ENCODE assay signal across 8 mouse cellular contexts in genomic region chr13:97071626-97072241, GRCm38 (mm10). TPM values are rescaled to one million over a fixed set of nuclear protein-coding genes. Genes with fewer than 3 reads are reported as not detected.
A peak's percentile ranks its signal among the peaks of the same experiment; 100 is the strongest.
DNase-seq lines count a peak whose midpoint lies in the region; ATAC-seq lines count a peak whose summit lies in the region.

No protein-coding gene starts in this region.

- peaks cover 48% of the 10 kb centered on the region for H3K27me3 ChIP-seq in kidney, embryonic 15.5 days
- peaks cover 12% of the 10 kb centered on the region for H3K27me3 ChIP-seq in forebrain, embryonic 16.5 days (replicated peaks; ENCODE audit: control insufficient read depth, insufficient read depth, low read length)
- H3K27me3 ChIP-seq in intestine, embryonic 16.5 days (replicated peaks; ENCODE audit: control insufficient read depth, insufficient read depth, low read length) = 0 out of 2 replicates have a peak, but pooled peaks cover 5% of the 10 kb centered on the region
- no peaks in the 10 kb centered on the region; the same call in 1 of the 2 replicates for H3K27me3 ChIP-seq in liver, embryonic 12.5 days (replicated peaks)

- peak overlapping the region; percentile 61 for H3K9ac ChIP-seq in kidney, embryonic 15.5 days
- H3K9ac ChIP-seq in forebrain, embryonic 16.5 days (replicated peaks; ENCODE audit: low read depth, low read length) = peak overlapping the region; percentile 90
- H3K9ac ChIP-seq in intestine, embryonic 16.5 days (ENCODE audit: low read depth, low read length) = peak overlapping the region; percentile 73
- H3K9ac ChIP-seq in liver, embryonic 12.5 days = peak overlapping the region; percentile 86

- 0 out of 2 replicates have a peak, but pooled peaks cover 3% of the 10 kb centered on the region for H3K4me1 ChIP-seq in kidney, embryonic 15.5 days
- peaks cover 2% of the 10 kb centered on the region; the same call in 1 of the 2 replicates for H3K4me1 ChIP-seq in forebrain, embryonic 16.5 days (replicated peaks; ENCODE audit: control insufficient read depth, insufficient read depth, low read length)
- H3K4me1 ChIP-seq in intestine, embryonic 16.5 days (ENCODE audit: control insufficient read depth, insufficient read depth, low read length) = peaks cover 5% of the 10 kb centered on the region
- peaks cover 44% of the 10 kb centered on the region for H3K4me1 ChIP-seq in liver, embryonic 12.5 days

- no peaks in the 10 kb centered on the region for H3K36me3 ChIP-seq in kidney, embryonic 15.5 days
- H3K36me3 ChIP-seq in forebrain, embryonic 16.5 days (ENCODE audit: control insufficient read depth, insufficient read depth) = no peaks in the 10 kb centered on the region
- no peaks in the 10 kb centered on the region for H3K36me3 ChIP-seq in intestine, embryonic 16.5 days (ENCODE audit: control insufficient read depth, insufficient read depth, low read length)
- no peaks in the 10 kb centered on the region for H3K36me3 ChIP-seq in liver, embryonic 12.5 days

- under 1% methylated on average over 55 of the region's 76 CpGs for WGBS in kidney, embryonic 15.5 days
- 0% methylated on average over 47 of the region's 76 CpGs for WGBS in forebrain, embryonic 16.5 days
- under 1% methylated on average over 68 of the region's 76 CpGs for WGBS in intestine, embryonic 16.5 days
- under 1% methylated on average over 75 of the region's 76 CpGs for WGBS in liver, embryonic 12.5 days (ENCODE audit: insufficient replicate concordance)

- ATAC-seq in kidney, embryonic 15.5 days (replicated peaks; ENCODE audit: low FRiP score) = peak; percentile 82
- peak; percentile 87 for ATAC-seq in forebrain, embryonic 16.5 days
- ATAC-seq in intestine, embryonic 16.5 days = peak; percentile 75
- peak; percentile 66 for ATAC-seq in liver, embryonic 12.5 days

- H3K27ac ChIP-seq in kidney, embryonic 15.5 days = no peak overlapping the region
- H3K27ac ChIP-seq in forebrain, embryonic 16.5 days (ENCODE audit: low read length) = peak overlapping the region; percentile 82
- H3K27ac ChIP-seq in intestine, embryonic 16.5 days (ENCODE audit: low read length) = no peak overlapping the region
- peak overlapping the region; percentile 80 for H3K27ac ChIP-seq in liver, embryonic 12.5 days

- DNase-seq in kidney, postnatal 25 days = no peak
- peak; percentile 47 for DNase-seq in cerebellum, adult 11 months
- peak; percentile 36 to 57 for DNase-seq in right cerebral cortex, adult 2 months (ENCODE audit: low spot score in 2 of 2)
- no peak for DNase-seq in ovary, postnatal 10 days (ENCODE audit: low spot score)

- H3K4me3 ChIP-seq in kidney, embryonic 15.5 days (replicated peaks) = peak overlapping the region; percentile 88
- peak overlapping the region; percentile 90 for H3K4me3 ChIP-seq in forebrain, embryonic 16.5 days (replicated peaks; ENCODE audit: low read length)
- peak overlapping the region; percentile 79 for H3K4me3 ChIP-seq in intestine, embryonic 16.5 days (ENCODE audit: low read length)
- H3K4me3 ChIP-seq in liver, embryonic 12.5 days = peak overlapping the region; percentile 81

- no peaks in the 10 kb centered on the region for H3K9me3 ChIP-seq in kidney, embryonic 15.5 days (replicated peaks)
- no peaks in the 10 kb centered on the region for H3K9me3 ChIP-seq in forebrain, embryonic 16.5 days (ENCODE audit: control insufficient read depth, low read length)
- no peaks in the 10 kb centered on the region for H3K9me3 ChIP-seq in intestine, embryonic 16.5 days (ENCODE audit: control insufficient read depth, low read length)
- H3K9me3 ChIP-seq in liver, embryonic 12.5 days (replicated peaks) = no peaks in the 10 kb centered on the region

- H3K4me2 ChIP-seq in kidney, embryonic 15.5 days = peak overlapping the region; percentile 98
- peak overlapping the region; percentile 82 for H3K4me2 ChIP-seq in forebrain, embryonic 16.5 days (ENCODE audit: low read length)
- peak overlapping the region; percentile 99 for H3K4me2 ChIP-seq in intestine, embryonic 16.5 days (ENCODE audit: low read depth, low read length)
- peak overlapping the region; percentile 99 for H3K4me2 ChIP-seq in liver, embryonic 12.5 days

RNA-seq across cellular contexts. Expression of gene Fam169a, which starts 4.6 kb away (rescaled TPM):
- 3.0 and 3.4 TPM in 2 replicates for polyA plus RNA-seq in kidney, embryonic 15.5 days (2015; fragmentation: Nextera tagmentation; extraction: Ambion mirVana)
- 18.3 and 20.9 TPM in 2 replicates for polyA plus RNA-seq in forebrain, embryonic 16.5 days (2015; fragmentation: Nextera tagmentation; extraction: Ambion mirVana)
- 1.2 and 1.4 TPM in 2 replicates for polyA plus RNA-seq in intestine, embryonic 16.5 days (2015; fragmentation: Nextera tagmentation; extraction: Ambion mirVana)
- polyA plus RNA-seq in liver, embryonic 12.5 days (2016; fragmentation: Nextera tagmentation; extraction: Ambion mirVana) = 3.8 and 4.3 TPM in 2 replicates

RNA-seq across cellular contexts. Expression of gene Gm6169, which starts 27.3 kb away (rescaled TPM):
- polyA plus RNA-seq in kidney, embryonic 15.5 days (2015; fragmentation: Nextera tagmentation; extraction: Ambion mirVana) = 2.7 and 3.8 TPM in 2 replicates
- 0.73 and 1.1 TPM in 2 replicates for polyA plus RNA-seq in forebrain, embryonic 16.5 days (2015; fragmentation: Nextera tagmentation; extraction: Ambion mirVana)
- polyA plus RNA-seq in intestine, embryonic 16.5 days (2015; fragmentation: Nextera tagmentation; extraction: Ambion mirVana) = 3.0 and 3.6 TPM in 2 replicates
- 0.75 and 1.5 TPM in 2 replicates for polyA plus RNA-seq in liver, embryonic 12.5 days (2016; fragmentation: Nextera tagmentation; extraction: Ambion mirVana)

RNA-seq across cellular contexts. Expression of gene 1700029F12Rik, which starts 37.6 kb away (rescaled TPM):
- not detected in 2 replicates for polyA plus RNA-seq in kidney, embryonic 15.5 days (2015; fragmentation: Nextera tagmentation; extraction: Ambion mirVana)
- not detected in 2 replicates for polyA plus RNA-seq in forebrain, embryonic 16.5 days (2015; fragmentation: Nextera tagmentation; extraction: Ambion mirVana)
- polyA plus RNA-seq in intestine, embryonic 16.5 days (2015; fragmentation: Nextera tagmentation; extraction: Ambion mirVana) = not detected in 2 replicates
- not detected in 2 replicates for polyA plus RNA-seq in liver, embryonic 12.5 days (2016; fragmentation: Nextera tagmentation; extraction: Ambion mirVana)

Comparison
In these comparisons a context has a peak if more than half of its experiments do, and no peak if none do; other contexts are left out.
1. H3K27ac ChIP-seq: peak in forebrain, embryonic 16.5 days (single experiment) and liver, embryonic 12.5 days (single experiment); none in kidney, embryonic 15.5 days (single experiment) and intestine, embryonic 16.5 days (single experiment).
2. DNase-seq: peak in cerebellum, adult 11 months (single experiment) and right cerebral cortex, adult 2 months (2 of 2); none in kidney, postnatal 25 days (0 of 2) and ovary, postnatal 10 days (single experiment).
3. Peak in every context shown above with its lines, with median percentiles within 50 percentile points of each other: ATAC-seq, H3K4me2 ChIP-seq, H3K4me3 ChIP-seq and H3K9ac ChIP-seq.